Mouse (Mus musculus) left cerebral cortex, postnatal 14 days (tissue): ENCODE data around the gene Prr12. TPM values are rescaled to one million over a fixed set of nuclear protein-coding genes. Genes with fewer than 3 reads are reported as not detected.
"Not testable (repeated sequence)": the region's sequence is repeated elsewhere in the genome, so short reads cannot be mapped to it uniquely, and the experiment has no call there.

Source experiments
- DNase-seq, 2 experiments: peaks; one replicate each; pipeline ENCODE4 v3.0.0; 2021 to 2022; ENCODE audit warnings: low spot score in 2 of 2, mixed read lengths in 1 of 2
- intact Hi-C: fragments of 180-260 bp; cut with DNase I; formaldehyde crosslinking; loops from one replicate; pipeline ENCODE4 v1.15.1; 2025
- long read RNA-seq, 2 experiments: library from polyadenylated mRNA; stranded (forward); transcript quantifications; one replicate each; pipeline ENCODE4 v2.0.0; 2021
- total RNA-seq, 2 experiments: library from RNA; stranded (reverse); gene quantifications; 2 replicates each; pipeline ENCODE4 v1.2.3; 2021

Gene Prr12
- 10 to 100 TPM; 61.4 to 65.7 TPM for total RNA-seq
- long read RNA-seq, experiment 1, partial matches to known transcripts: 6 of 9 reads
- long read RNA-seq, experiment 1, other reads (novel, unspliced or antisense): 2 of 9 reads
- long read RNA-seq, experiment 2, partial matches to known transcripts: 4 of 10 reads
- long read RNA-seq, experiment 2, other reads (novel, unspliced or antisense): 2 of 10 reads

DNA sequence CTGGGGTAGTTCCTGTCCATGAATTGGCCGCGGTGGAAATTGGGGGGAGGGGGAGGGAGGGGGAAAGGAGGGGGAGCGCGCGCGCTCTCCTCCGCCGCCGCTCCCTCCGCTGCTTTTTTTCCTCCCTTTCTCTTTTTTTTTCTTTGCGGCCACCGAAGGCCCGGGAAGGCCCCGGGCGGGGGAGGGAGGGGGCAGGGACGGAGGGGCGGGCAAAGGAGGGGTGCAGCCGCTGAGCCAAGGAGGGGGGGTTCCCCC lies at the start of gene Prr12:
TSS of gene Prr12 (minus strand) at position 20 of the 255 bp plus-strand sequence.
- DNase-seq: no peak
- intact Hi-C loops: loop anchor here (5.0 kb wide), 1 partner anchor 35 kb away; the partner anchor contains the start of genes Rras and Scaf1

DNA sequence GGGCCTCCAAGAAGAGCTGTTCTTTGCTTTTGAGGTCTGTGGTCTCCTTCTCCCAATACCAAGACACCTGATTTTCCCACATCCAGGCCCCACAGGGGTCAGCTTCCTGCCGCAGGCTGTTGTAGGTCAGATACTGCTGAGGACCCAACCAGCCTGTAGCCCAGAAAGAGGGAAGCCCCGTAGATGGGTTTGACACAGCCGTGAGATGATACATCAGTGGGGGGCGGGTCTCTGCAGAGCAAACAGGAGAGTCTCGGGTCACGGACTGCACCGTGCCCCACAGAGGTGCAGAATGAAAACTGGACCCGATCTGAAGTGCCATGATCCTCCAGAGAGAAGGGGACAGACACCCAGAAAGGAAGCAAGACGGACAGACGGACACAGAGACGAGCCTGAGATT lies 49.8 kb upstream of the Prr12 start:
- intact Hi-C loops: no loop called here
- no peak for DNase-seq

- intact Hi-C loops: no loop called here
- no peak for DNase-seq
Observed at GRCm38 (mm10) chr7:45100046-45100445, 47.4 kb upstream of the Prr12 start.

GRCm38 (mm10) chr7:45098541-45099240 lies 46.0 kb upstream of the Prr12 start:
- intact Hi-C loops: no loop called here
- no peak for DNase-seq

GRCm38 (mm10) chr7:45097479-45097878 lies 44.8 kb upstream of the Prr12 start:
- no peak for DNase-seq
- intact Hi-C loops: no loop called here

GRCm38 (mm10) chr7:45095965-45096364 lies 43.3 kb upstream of the Prr12 start:
- DNase-seq, intact Hi-C loops: not testable (repeated sequence)

- intact Hi-C loops: no loop called here
- DNase-seq: no peak
Observed at GRCm38 (mm10) chr7:45095367-45095766, 42.7 kb upstream of the Prr12 start.

GRCm38 (mm10) chr7:45094121-45094520 lies 41.4 kb upstream of the Prr12 start:
- intact Hi-C loops: no loop called here
- DNase-seq: no peak

DNA sequence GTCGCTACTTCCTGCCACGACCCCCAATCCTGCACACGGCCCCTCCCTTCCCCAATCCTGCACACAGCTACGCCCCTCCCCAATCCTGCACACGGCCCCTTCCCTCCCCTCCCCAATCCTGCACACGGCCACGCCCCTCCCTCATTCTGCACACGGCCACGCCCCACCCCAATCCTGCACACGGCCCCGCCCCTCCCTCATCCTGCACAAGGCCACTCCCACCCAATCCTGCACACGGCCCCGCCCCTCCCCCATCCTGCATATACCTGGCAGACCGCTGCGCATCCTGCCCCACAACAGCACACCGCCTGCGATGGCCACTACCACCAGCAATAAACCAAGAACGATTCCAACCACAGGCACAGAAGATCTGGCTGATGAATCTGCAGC lies 40.8 kb upstream of the Prr12 start:
- intact Hi-C loops: no loop called here

DNA sequence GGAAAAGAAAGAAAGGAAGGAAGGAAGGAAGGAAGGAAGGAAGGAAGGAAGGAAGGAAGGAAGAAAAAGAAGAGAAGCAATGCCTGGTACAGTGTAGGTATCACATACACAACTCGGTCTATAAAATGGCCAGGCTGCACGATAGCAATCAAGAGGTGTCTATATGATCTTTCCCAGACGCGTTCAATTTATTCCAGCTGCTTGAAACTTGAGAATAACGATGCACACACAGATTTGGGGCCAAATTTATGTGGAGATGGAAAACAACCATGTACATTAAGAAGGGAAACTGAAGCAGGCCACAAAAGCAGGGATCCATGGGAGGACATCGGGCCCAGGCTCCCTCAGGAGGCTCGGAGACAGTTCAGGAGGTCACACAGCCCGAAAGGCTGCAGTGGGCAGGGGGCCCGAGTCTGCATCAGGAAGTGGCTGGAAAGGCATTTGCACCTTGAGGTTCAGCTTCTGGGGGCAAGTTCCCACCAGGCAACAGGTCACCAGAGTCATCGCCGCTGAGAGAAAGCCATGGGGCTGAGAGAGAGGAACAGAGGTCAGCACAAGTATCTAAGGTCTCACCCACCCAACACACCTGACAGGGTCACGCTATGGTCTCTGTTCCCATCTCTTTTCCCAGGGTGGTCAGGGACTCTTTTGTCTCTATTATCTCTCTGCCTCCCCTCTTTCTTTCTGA lies 40.3 kb upstream of the Prr12 start:
- DNase-seq: no peak
- intact Hi-C loops: no loop called here

More for the DNA sequence above, 40.8 kb upstream of the Prr12 start:
- DNase-seq: no peak

- intact Hi-C loops: no loop called here
- peak; percentile 41 to 47 for DNase-seq
Observed at GRCm38 (mm10) chr7:45092048-45092447, 39.4 kb upstream of the Prr12 start, which contains the start of gene Rcn3. Gene Rcn3, minus strand, starts transcription at chr7:45092221.

DNA sequence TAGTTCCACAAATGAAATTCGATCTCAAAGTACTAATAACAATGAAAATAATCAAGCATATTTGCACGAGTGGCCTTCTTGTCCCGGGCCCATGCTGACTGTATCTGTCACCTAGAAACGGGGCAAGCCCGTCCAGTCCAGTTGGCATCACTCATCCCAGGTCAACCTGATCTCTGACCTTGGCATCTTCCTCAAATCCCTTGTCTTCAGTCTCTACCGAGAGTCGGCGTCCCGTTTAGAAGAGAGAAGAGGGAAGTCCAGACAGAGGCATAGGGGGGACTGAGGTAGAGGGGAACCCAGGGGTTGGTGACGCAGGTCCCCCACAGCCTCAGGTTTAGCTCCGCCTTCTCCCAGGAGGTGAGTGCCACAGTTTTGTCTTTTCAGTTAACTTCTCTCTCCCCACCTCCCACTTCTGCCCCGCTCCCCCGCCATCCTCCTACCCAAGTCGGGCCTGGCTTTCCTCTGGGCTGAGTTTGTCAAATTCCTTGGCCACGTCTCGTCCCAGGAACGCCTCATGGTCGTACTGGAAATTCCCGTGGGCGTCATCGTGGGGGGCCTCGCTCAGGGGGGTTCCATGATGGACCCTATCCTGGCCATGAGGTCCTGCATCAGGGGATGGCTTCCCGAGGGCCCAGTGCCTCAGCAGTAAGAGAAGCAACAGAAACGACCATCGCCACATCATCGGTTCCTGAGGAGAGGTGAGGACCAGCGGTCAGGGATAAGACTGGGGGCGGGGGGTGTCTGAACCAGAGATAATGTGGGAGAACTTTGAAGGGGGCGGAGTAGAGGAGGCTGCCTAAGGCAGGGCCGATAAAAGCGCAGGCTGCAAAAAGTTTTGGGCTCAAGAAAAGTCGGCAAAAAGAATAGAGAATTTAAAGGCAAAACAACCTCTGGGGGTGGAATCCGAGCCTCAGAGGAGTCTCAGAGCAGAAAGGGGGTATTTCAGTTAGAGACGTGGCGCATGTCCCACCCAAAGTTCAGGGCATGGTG lies 38.6 kb upstream of the Prr12 start:
- intact Hi-C loops: no loop called here
- no peak for DNase-seq

GRCm38 (mm10) chr7:45090251-45090977 lies 37.7 kb upstream of the Prr12 start:
- intact Hi-C loops: no loop called here
- DNase-seq: no peak

DNA sequence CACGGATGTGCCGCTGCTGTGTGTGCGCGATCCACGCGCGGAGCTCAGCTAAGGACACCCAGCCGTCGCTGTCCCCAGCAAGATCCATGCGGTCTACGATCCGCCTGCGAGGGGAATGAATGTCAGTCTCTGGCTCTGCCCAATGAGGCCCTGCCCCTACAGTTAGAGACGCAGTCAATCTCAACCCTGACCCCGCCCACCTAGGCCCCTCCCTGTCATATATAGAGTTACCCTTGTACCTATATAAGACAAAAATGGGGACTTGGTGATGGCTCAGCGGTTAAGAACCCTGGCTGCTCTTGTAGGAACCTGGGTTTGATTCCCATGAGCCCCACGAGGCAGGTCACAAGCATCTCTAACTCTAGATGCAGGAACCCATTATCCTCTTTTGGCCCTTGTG lies 35.9 kb upstream of the Prr12 start:
- intact Hi-C loops: loop anchor here (10.0 kb wide), 1 partner anchor 206 kb away; no protein-coding TSS in a partner anchor
- no peak for DNase-seq

GRCm38 (mm10) chr7:45086084-45086483 lies 33.4 kb upstream of the Prr12 start:
- DNase-seq: no peak
- intact Hi-C loops: loop anchor here (10.0 kb wide), 1 partner anchor 209 kb away; no protein-coding TSS in a partner anchor

DNA sequence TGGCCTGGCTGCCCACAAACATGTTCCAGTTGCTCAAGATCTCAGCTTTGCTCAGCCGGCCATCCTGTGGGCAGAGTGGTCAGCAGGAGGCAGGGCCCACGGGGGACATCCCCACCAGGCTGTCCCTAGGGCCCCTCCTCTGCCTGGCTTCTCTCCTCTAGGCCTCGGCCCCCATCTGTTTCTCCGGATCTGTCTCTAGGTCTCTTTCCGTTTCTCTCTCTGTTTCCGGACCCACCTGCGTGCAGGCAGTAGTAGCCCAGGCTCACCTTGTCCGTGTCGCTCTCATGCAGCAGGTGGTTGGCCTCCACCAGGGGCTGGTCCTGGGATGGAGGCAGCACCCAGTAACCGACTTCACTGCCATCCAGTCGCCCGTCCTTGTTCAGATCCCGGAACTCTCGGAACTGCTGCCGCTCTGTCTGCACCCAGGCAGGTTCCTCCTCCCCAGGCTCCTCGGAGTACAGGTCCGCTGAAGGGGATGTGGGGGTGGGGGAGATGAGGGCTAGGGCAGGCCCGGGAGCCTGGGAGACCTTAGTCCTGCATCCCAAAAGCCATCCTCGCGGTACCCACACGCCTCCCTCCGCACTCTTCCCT lies 30.7 kb upstream of the Prr12 start:
- no peak for DNase-seq
- intact Hi-C loops: loop anchor here (5.0 to 10.0 kb wide), 2 partner anchors 39 to 211 kb away; partner anchors contain the start of gene Rps11

DNA sequence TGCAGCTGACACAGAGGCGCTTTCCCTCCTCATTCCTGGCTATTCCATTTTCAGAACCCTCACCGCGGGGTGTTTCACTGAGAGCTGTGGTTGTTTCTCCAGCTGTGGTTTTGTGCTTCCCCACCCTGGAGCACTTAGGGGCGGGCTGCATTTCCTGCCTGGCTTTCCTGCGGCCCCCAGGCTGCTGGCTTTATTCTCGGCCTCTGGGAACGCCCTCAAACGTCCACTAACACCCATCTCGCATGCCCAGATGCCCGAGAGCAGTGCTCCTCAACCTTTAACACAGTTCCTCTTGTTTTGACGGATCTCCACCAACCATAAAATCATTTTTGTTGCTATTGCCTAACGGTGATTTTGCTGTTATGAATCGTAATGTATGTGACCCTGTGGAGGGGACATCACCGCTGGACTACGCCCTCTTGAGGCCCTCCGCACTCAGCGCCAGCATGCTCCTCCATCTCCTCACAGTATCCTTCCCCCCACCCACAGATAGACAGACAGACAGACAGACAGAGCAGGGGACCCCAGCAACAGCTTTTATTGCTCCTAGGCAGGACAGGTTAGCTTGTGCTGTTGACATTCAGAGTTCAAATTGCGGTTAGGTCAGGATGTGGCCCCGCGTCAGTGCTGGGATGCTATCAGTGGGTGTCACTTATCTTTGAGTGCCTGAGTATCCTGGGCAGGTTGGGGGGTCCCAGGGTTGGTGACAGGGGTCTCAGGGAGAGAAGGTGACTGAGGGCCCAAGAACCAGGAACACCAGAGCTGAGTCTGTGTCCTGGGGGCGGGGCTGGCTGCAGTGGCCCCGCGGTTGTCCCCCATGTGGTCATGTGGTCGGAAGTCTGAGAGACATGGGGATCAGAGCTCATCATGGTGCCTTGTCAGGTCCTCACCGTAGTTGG lies 30.0 kb upstream of the Prr12 start:
- intact Hi-C loops: loop anchor here (5.0 to 10.0 kb wide), 2 partner anchors 40 to 212 kb away; partner anchors contain the start of gene Rps11
- no peak for DNase-seq
